Mouse (Mus musculus) kidney, embryonic 14.5 days (tissue): ENCODE results near the gene Scnm1. TPM values are rescaled to one million over a fixed set of nuclear protein-coding genes. Genes with fewer than 3 reads are reported as not detected.
A peak's percentile ranks its signal among the peaks of the same experiment; 100 is the strongest.

Experiments used
- ATAC-seq: fragments of 200-750 bp; cut with Nextera tagmentation; 2 replicates; pipeline ENCODE4 v1.8.0; 2017; ENCODE audit warnings: moderate number of reproducible peaks, mild to moderate bottlenecking, moderate TSS enrichment, moderate library complexity; ENCODE audit not compliant: low FRiP score, low TSS enrichment
- H3K27ac ChIP-seq: fragments of 300-500 bp; sonication (generic); 2 replicates; pipeline ENCODE4 v1.5.1; 2014; ENCODE audit warnings: low read depth, mild to moderate bottlenecking, low read length, moderate library complexity, mixed read lengths
- H3K27me3 ChIP-seq: fragments of 300-500 bp; sonication (generic); 2 replicates; pipeline ENCODE4 v1.6.1; 2014; ENCODE audit warnings: mild to moderate bottlenecking, low read length; ENCODE audit not compliant: control insufficient read depth, insufficient read depth
- H3K36me3 ChIP-seq: fragments of 300-500 bp; sonication (generic); 2 replicates; pipeline ENCODE4 v1.6.1; 2014; ENCODE audit warnings: low read length, mixed read lengths; ENCODE audit not compliant: control insufficient read depth, insufficient read depth
- H3K4me1 ChIP-seq: fragments of 300-500 bp; sonication (generic); 2 replicates; pipeline ENCODE4 v1.6.1; 2014; ENCODE audit warnings: low read length, mixed read lengths; ENCODE audit not compliant: control insufficient read depth, insufficient read depth
- H3K4me2 ChIP-seq: fragments of 300-500 bp; sonication (generic); replicated peaks from 2 replicates; pipeline ENCODE4 v1.6.1; 2014; ENCODE audit warnings: low read depth, mild to moderate bottlenecking, low read length
- H3K4me3 ChIP-seq: fragments of 300-500 bp; sonication (generic); 2 replicates; pipeline ENCODE4 v1.5.1; 2014; ENCODE audit warnings: mild to moderate bottlenecking, low read length
- H3K9ac ChIP-seq: fragments of 300-500 bp; sonication (generic); 2 replicates; pipeline ENCODE4 v1.6.1; 2014; ENCODE audit warnings: low read depth, mild to moderate bottlenecking, low read length, moderate library complexity
- H3K9me3 ChIP-seq: fragments of 300-500 bp; sonication (generic); 2 replicates; pipeline ENCODE4 v1.6.1; 2016; ENCODE audit warnings: low read length; ENCODE audit not compliant: control insufficient read depth
- WGBS: fragments of 180-500 bp; shearing (Covaris S2); extraction: QIAGEN DNeasy Blood & Tissue Kit; methylation state at CpG from one replicate; pipeline ENCODE4 v1.1.7; 2014; 5-methylcytosine and 5-hydroxymethylcytosine counted together
- polyA plus RNA-seq: library from polyadenylated mRNA; unstranded; fragments of >200 nt; fragmentation: Nextera tagmentation; extraction: Ambion mirVana; gene quantifications from 2 replicates; pipeline ENCODE4 v1.2.1, GENCODE M21; 2014

Scnm1 gene
- polyA plus RNA-seq = 69.6 and 84.7 TPM in 2 replicates

GRCm38 (mm10) chr3:95133680-95134101, at the start of gene Scnm1, which contains the start of gene Lysmd1:
TSS of gene Scnm1 (minus strand) at chr3:95134011.
TSS of gene Lysmd1 (plus strand) at chr3:95134088.
- Histone ChIP-seq H3K27me3 (no peaks in the 10 kb centered on the region), H3K36me3 (peaks cover 4% of the 10 kb centered on the region; the same call in 1 of the 2 replicates), H3K4me1 (peaks cover 23% of the 10 kb centered on the region), H3K9ac (peak within 1 kb of the TSS; percentile 68), H3K4me3 (peak within 1 kb of the TSS; percentile 67), H3K9me3 (no peaks in the 10 kb centered on the region), H3K4me2 (peak within 1 kb of the TSS; percentile 73), H3K27ac (peak within 1 kb of the TSS; percentile 9; the same call in 1 of the 2 replicates)
- whole genome bisulfite sequencing = under 1% methylated on average over 20 of the region's 20 CpGs
- ATAC-seq = peak; percentile 84

GRCm38 (mm10) chr3:95181841-95182240, 48.0 kb upstream of the Scnm1 start:
- no peak for ATAC-seq
- peaks cover 33% of the 10 kb centered on the region for H3K36me3 ChIP-seq
- WGBS = 70% methylated on average over 1 of the region's 1 CpGs

GRCm38 (mm10) chr3:95179890-95180289, 46.1 kb upstream of the Scnm1 start:
- H3K27ac ChIP-seq = no peak overlapping the region
- ATAC-seq = no peak

More at GRCm38 (mm10) chr3:95181841-95182240, 48.0 kb upstream of the Scnm1 start:
- Histone ChIP-seq H3K4me1 (no peaks in the 10 kb centered on the region), H3K27ac (no peak overlapping the region), H3K27me3 (no peaks in the 10 kb centered on the region), H3K4me3 (no peak overlapping the region), H3K4me2 (no peak overlapping the region), H3K9ac (no peak overlapping the region), H3K9me3 (no peaks in the 10 kb centered on the region)

GRCm38 (mm10) chr3:95178948-95179347, 45.1 kb upstream of the Scnm1 start:
- Histone ChIP-seq H3K4me1 (0 out of 2 replicates have a peak, but pooled peaks cover 2% of the 10 kb centered on the region), H3K27ac (no peak overlapping the region), H3K4me3 (no peak overlapping the region), H3K4me2 (no peak overlapping the region), H3K9ac (no peak overlapping the region), H3K27me3 (peaks cover 2% of the 10 kb centered on the region), H3K9me3 (no peaks in the 10 kb centered on the region), H3K36me3 (peaks cover 6% of the 10 kb centered on the region; the same call in 1 of the 2 replicates)
- 89% methylated on average over 5 of the region's 5 CpGs for WGBS
- ATAC-seq = no peak

More at GRCm38 (mm10) chr3:95179890-95180289, 46.1 kb upstream of the Scnm1 start:
- Histone ChIP-seq H3K27me3 (no peaks in the 10 kb centered on the region), H3K4me2 (no peak overlapping the region), H3K9me3 (no peaks in the 10 kb centered on the region), H3K9ac (no peak overlapping the region), H3K36me3 (peaks cover 15% of the 10 kb centered on the region), H3K4me1 (no peaks in the 10 kb centered on the region), H3K4me3 (no peak overlapping the region)
- WGBS = 58% methylated on average over 3 of the region's 3 CpGs

DNA sequence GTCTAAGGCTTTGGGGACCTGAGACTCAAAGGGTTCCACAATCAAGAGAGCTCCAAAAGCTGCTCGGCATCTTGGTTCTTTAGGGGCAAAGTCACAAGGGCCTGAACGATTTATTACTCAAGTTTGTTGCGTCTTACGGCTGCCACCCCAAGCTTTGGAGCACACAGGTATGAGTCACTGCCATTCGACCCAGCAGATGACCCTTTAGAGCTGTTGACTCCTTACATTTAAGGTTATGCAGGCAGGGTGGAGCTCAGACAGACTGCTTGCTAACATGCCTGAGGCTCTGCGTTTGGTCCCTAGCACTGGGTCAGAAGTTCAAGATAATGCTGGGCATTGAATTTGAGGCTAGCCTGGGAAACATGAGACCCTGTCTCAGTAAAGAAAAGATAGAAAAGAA, 43.8 kb upstream of the Scnm1 start:
- H3K9ac ChIP-seq = no peak overlapping the region
- peaks cover 11% of the 10 kb centered on the region; the same call in 1 of the 2 replicates for H3K4me1 ChIP-seq
- no peak for ATAC-seq
- 58% methylated on average over 6 of the region's 6 CpGs for WGBS
- no peak overlapping the region for H3K27ac ChIP-seq
- H3K4me2 ChIP-seq = no peak overlapping the region
- H3K4me3 ChIP-seq = no peak overlapping the region
- H3K36me3 ChIP-seq = no peaks in the 10 kb centered on the region
- no peaks in the 10 kb centered on the region for H3K9me3 ChIP-seq
- H3K27me3 ChIP-seq = peaks cover 16% of the 10 kb centered on the region

GRCm38 (mm10) chr3:95176500-95176899, 42.7 kb upstream of the Scnm1 start:
- no peak overlapping the region for H3K27ac ChIP-seq
- peaks cover 11% of the 10 kb centered on the region; the same call in 1 of the 2 replicates for H3K4me1 ChIP-seq

DNA sequence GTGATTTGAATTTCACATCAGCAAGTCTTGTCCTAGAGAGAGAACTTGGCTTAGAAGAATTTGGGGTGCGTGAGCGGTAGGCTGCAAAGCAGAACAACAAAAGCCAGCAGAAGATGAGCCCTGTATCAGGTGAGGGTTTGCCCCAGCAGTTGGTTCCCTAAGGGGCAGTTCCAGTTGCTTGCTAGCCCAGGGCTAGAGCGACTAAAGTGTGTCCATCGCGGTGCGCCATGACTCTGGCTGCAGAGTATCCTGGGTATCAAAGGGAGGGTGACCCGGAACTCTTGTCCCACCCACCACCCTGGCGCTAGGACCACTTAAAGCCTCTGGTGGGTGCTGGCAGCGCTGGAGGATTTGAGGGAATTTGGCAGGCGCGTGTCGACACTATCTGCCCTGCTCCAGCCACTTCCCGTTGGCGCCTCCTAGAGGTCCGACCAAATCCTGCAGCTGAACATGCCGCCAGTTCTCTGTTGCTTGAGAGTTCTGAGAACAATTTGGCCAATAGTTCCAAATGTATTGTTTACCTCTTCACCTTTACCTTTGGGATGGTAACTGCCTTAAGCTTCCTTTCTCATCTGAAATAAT, 40.3 kb upstream of the Scnm1 start:
- 2% methylated on average over 16 of the region's 16 CpGs for WGBS
- H3K4me3 ChIP-seq = peak overlapping the region; percentile 41; the same call in 1 of the 2 replicates
- peaks cover 28% of the 10 kb centered on the region for H3K36me3 ChIP-seq
- peak overlapping the region; percentile 60 for H3K4me2 ChIP-seq
- no peak overlapping the region for H3K9ac ChIP-seq
- peaks cover 11% of the 10 kb centered on the region; the same call in 1 of the 2 replicates for H3K4me1 ChIP-seq
- H3K9me3 ChIP-seq = no peaks in the 10 kb centered on the region
- H3K27me3 ChIP-seq = peaks cover 29% of the 10 kb centered on the region
- ATAC-seq = peak; percentile 35
- H3K27ac ChIP-seq = no peak overlapping the region

More at GRCm38 (mm10) chr3:95176500-95176899, 42.7 kb upstream of the Scnm1 start:
- ATAC-seq = no peak
- 70% methylated on average over 3 of the region's 3 CpGs for WGBS
- Histone ChIP-seq H3K9ac (no peak overlapping the region), H3K4me3 (no peak overlapping the region), H3K27me3 (peaks cover 26% of the 10 kb centered on the region), H3K36me3 (peaks cover 5% of the 10 kb centered on the region; the same call in 1 of the 2 replicates), H3K9me3 (no peaks in the 10 kb centered on the region), H3K4me2 (no peak overlapping the region)

- H3K4me2 ChIP-seq = peak overlapping the region; percentile 60
- H3K9me3 ChIP-seq = no peaks in the 10 kb centered on the region
- H3K27ac ChIP-seq = no peak overlapping the region
- ATAC-seq = peak; percentile 48; the same call in 1 of the 2 replicates
- peaks cover 33% of the 10 kb centered on the region for H3K36me3 ChIP-seq
- H3K9ac ChIP-seq = peak overlapping the region; percentile 64
- H3K4me1 ChIP-seq = peaks cover 11% of the 10 kb centered on the region; the same call in 1 of the 2 replicates
- 2% methylated on average over 57 of the region's 58 CpGs for WGBS
- peaks cover 29% of the 10 kb centered on the region for H3K27me3 ChIP-seq
- H3K4me3 ChIP-seq = peak overlapping the region; percentile 41
These were observed 39.6 kb upstream of the Scnm1 start for GRCm38 (mm10) chr3:95173256-95173949.
